Mouse (Mus musculus) MEL (cell line): Measurements from ENCODE around the gene Spef2. TPM values are rescaled to one million over a fixed set of nuclear protein-coding genes. Genes with fewer than 3 reads are reported as not detected.

Source experiments
- DNase-seq: peaks from one replicate; pipeline ENCODE4 v3.0.0; 2011; ENCODE audit warnings: low read depth, low spot score
- H3K27ac ChIP-seq: 2 replicates; pipeline ENCODE4 v1.5.1; 2012; ENCODE audit warnings: low read depth, mild to moderate bottlenecking, control low read depth, low read length, moderate library complexity; ENCODE audit not compliant: control insufficient read depth
- H3K27me3 ChIP-seq, 2 experiments: fragments of 150-350 bp in 1 of 2; sonication (generic) in 1 of 2; 2 replicates each; pipeline ENCODE4 v1.6.1; 2012; ENCODE audit warnings: low read length in 2 of 2, mild to moderate bottlenecking in 2 of 2, improper control_type of control experiment in 1 of 2, moderate library complexity in 1 of 2; ENCODE audit not compliant: insufficient read depth in 2 of 2, control insufficient read depth in 1 of 2
- H3K36me3 ChIP-seq, 2 experiments: 2 replicates each; pipeline ENCODE4 v1.6.1; 2012 to 2014; ENCODE audit warnings: low read length in 2 of 2, improper control_type of control experiment in 1 of 2, inconsistent platforms in 1 of 2, mild to moderate bottlenecking in 1 of 2; ENCODE audit not compliant: insufficient read depth in 2 of 2, control insufficient read depth in 1 of 2
- H3K4me1 ChIP-seq, 2 experiments: fragments of 150-350 bp in 1 of 2; sonication (generic) in 1 of 2; 2 replicates each; pipeline ENCODE4 v1.6.1; 2012; ENCODE audit warnings: low read length in 2 of 2, improper control_type of control experiment in 1 of 2, mild to moderate bottlenecking in 1 of 2; ENCODE audit not compliant: insufficient read depth in 2 of 2, control insufficient read depth in 1 of 2
- H3K4me3 ChIP-seq, 2 experiments: fragments of 150-350 bp in 1 of 2; sonication (generic) in 1 of 2; 2 replicates each; pipeline ENCODE4 v1.5.1; 2012; ENCODE audit warnings: low read depth in 2 of 2, low read length in 2 of 2, mild to moderate bottlenecking in 2 of 2, moderate library complexity in 2 of 2, control low read depth in 1 of 2, improper control_type of control experiment in 1 of 2; ENCODE audit not compliant: control insufficient read depth in 1 of 2, insufficient read depth in 1 of 2
- H3K79me2 ChIP-seq: 2 replicates; pipeline ENCODE4 v1.6.1; 2012; ENCODE audit warnings: mild to moderate bottlenecking, low read length, moderate library complexity; ENCODE audit not compliant: control insufficient read depth, poor library complexity, insufficient read depth
- H3K9ac ChIP-seq: 2 replicates; pipeline ENCODE4 v1.6.1; 2012; ENCODE audit warnings: low read depth, mild to moderate bottlenecking, control low read depth, low read length, moderate library complexity; ENCODE audit not compliant: control insufficient read depth, poor library complexity, severe bottlenecking
- H3K9me3 ChIP-seq: fragments of 150-350 bp; sonication (generic); replicated peaks from 2 replicates; pipeline ENCODE4 v1.6.1; 2012; ENCODE audit warnings: mild to moderate bottlenecking, low read length, improper control_type of control experiment, moderate library complexity; ENCODE audit not compliant: insufficient read depth
- CHD1 ChIP-seq: IDR thresholded peaks from 2 replicates; pipeline ENCODE4 v1.6.1; 2012; ENCODE audit warnings: low read depth, mild to moderate bottlenecking, inconsistent platforms, low read length, improper control_type of control experiment
- CTCF ChIP-seq, 3 experiments: IDR thresholded peaks in 2 of 3; conservative IDR thresholded peaks in 1 of 3; 2 replicates each; pipeline ENCODE4 v1.5.1; 2011 to 2012; ENCODE audit warnings: low read length in 3 of 3, low read depth in 2 of 3, mild to moderate bottlenecking in 2 of 3, improper control_type of control experiment in 1 of 3, inconsistent platforms in 1 of 3, mixed read lengths in 1 of 3, moderate library complexity in 1 of 3; ENCODE audit not compliant: control insufficient read depth in 1 of 3, insufficient read depth in 1 of 3, poor library complexity in 1 of 3, severe bottlenecking in 1 of 3
- GATA1 ChIP-seq: IDR thresholded peaks from 2 replicates; pipeline ENCODE4 v1.6.1; 2011; ENCODE audit warnings: low read depth, low read length, improper control_type of control experiment
- HCFC1 ChIP-seq: IDR thresholded peaks from 2 replicates; pipeline ENCODE4 v1.6.1; 2012; ENCODE audit warnings: low read depth, mild to moderate bottlenecking, inconsistent platforms, low read length, improper control_type of control experiment, moderate library complexity
- KAT2A ChIP-seq: conservative IDR thresholded peaks from 2 replicates; pipeline ENCODE4 v1.6.1; 2012; ENCODE audit warnings: low read depth, low read length, improper control_type of control experiment, inconsistent platforms
- MAX ChIP-seq: IDR thresholded peaks from 2 replicates; pipeline ENCODE4 v1.6.1; 2011; ENCODE audit warnings: low read length, improper control_type of control experiment
- MEF2A ChIP-seq: IDR thresholded peaks from 2 replicates; pipeline ENCODE4 v1.6.1; 2014; ENCODE audit warnings: low read depth, mild to moderate bottlenecking, inconsistent platforms, low read length, improper control_type of control experiment; ENCODE audit not compliant: poor library complexity, insufficient replicate concordance, severe bottlenecking; ENCODE audit errors: extremely low read depth
- MYC ChIP-seq: IDR thresholded peaks from 2 replicates; pipeline ENCODE4 v1.6.1; 2011; ENCODE audit warnings: low read depth, mild to moderate bottlenecking, low read length, improper control_type of control experiment, moderate library complexity
- NRF1 ChIP-seq: IDR thresholded peaks from 2 replicates; pipeline ENCODE4 v1.6.1; 2014; ENCODE audit warnings: low read depth, mild to moderate bottlenecking, inconsistent platforms, low read length, improper control_type of control experiment, moderate library complexity; ENCODE audit not compliant: poor library complexity, insufficient read depth, severe bottlenecking
- POLR2AphosphoS5 ChIP-seq: IDR thresholded peaks from 2 replicates; pipeline ENCODE4 v1.6.1; 2012; ENCODE audit warnings: low read depth, borderline replicate concordance, mild to moderate bottlenecking, inconsistent platforms, low read length, moderate library complexity, mixed read lengths
- RAD21 ChIP-seq: IDR thresholded peaks from 2 replicates; pipeline ENCODE4 v1.6.1; 2011; ENCODE audit warnings: mild to moderate bottlenecking, low read depth, low read length, improper control_type of control experiment
- RCOR1 ChIP-seq: IDR thresholded peaks from 2 replicates; pipeline ENCODE4 v1.6.1; 2012; ENCODE audit warnings: low read depth, mild to moderate bottlenecking, inconsistent platforms, low read length, improper control_type of control experiment
- SMC3 ChIP-seq: IDR thresholded peaks from 2 replicates; pipeline ENCODE4 v1.6.1; 2011; ENCODE audit warnings: low read depth, low read length, improper control_type of control experiment
- TAL1 ChIP-seq: IDR thresholded peaks from 2 replicates; pipeline ENCODE4 v1.6.1; 2012; ENCODE audit warnings: mild to moderate bottlenecking, inconsistent platforms, low read length, moderate library complexity, mixed read lengths
- USF1 ChIP-seq: IDR thresholded peaks from 2 replicates; pipeline ENCODE4 v1.6.1; 2014; ENCODE audit warnings: low read depth, mild to moderate bottlenecking, inconsistent platforms, low read length, improper control_type of control experiment, moderate library complexity
- ZC3H11A ChIP-seq: IDR thresholded peaks from 2 replicates; pipeline ENCODE4 v1.6.1; 2012; ENCODE audit warnings: low read depth, mild to moderate bottlenecking, inconsistent platforms, low read length, improper control_type of control experiment
- polyA plus RNA-seq, 2 experiments: library from polyadenylated mRNA; stranded (reverse) in 1 of 2; unstranded in 1 of 2; fragments of >175 nt in 1 of 2; fragments of >200 nt in 1 of 2; gene quantifications; 2 replicates each; pipeline versions ENCODE4 v1.2.1 to v1.2.4; 2012; ENCODE audit warnings: low replicate concordance in 2 of 2, low read depth in 1 of 2; ENCODE audit not compliant: insufficient read length in 2 of 2, insufficient read depth in 1 of 2, missing spikeins in 1 of 2
- total RNA-seq: library from RNA; depleted of rRNA; stranded (reverse); fragments of 300-350 nt; gene quantifications from 2 replicates; pipeline ENCODE4 v1.2.3, GENCODE M21; 2012

Spef2 gene
- total and polyA plus RNA-seq, 3 experiments = 0.08 TPM; not detected in 2

GRCm38 (mm10) chr15:9589939-9590338 is 158.7 kb downstream of the Spef2 start:
- Histone ChIP-seq H3K4me1 (no peaks in the 10 kb centered on the region), H3K27me3 (peaks cover 0 to 7% of the 10 kb centered on the region in 2 experiments; a peak in 2 of 4 replicates), H3K9me3 (no peaks in the 10 kb centered on the region), H3K9ac (no peak overlapping the region), H3K79me2 (no peaks in the 10 kb centered on the region), H3K4me3 (no peak overlapping the region), H3K36me3 (no peaks in the 10 kb centered on the region), H3K27ac (no peak overlapping the region)
- TF ChIP-seq MEF2A = no peak
- no peak for DNase-seq

GRCm38 (mm10) chr15:9580470-9581280 is 168.0 kb downstream of the Spef2 start:
- DNase-seq = no peak
- H3K27ac ChIP-seq = no peak overlapping the region
- H3K36me3 ChIP-seq = no peaks in the 10 kb centered on the region
- no peaks in the 10 kb centered on the region for H3K9me3 ChIP-seq
- no peaks in the 10 kb centered on the region for H3K79me2 ChIP-seq
- peaks cover 8 to 10% of the 10 kb centered on the region in 2 experiments for H3K27me3 ChIP-seq
- TF ChIP-seq KAT2A = no peak
- TF ChIP-seq NRF1 = no peak
- TF ChIP-seq CHD1 = no peak
- no peak for TF ChIP-seq MYC
- no peak for TF ChIP-seq SMC3
- TF ChIP-seq RCOR1 = no peak
- TF ChIP-seq MAX = no peak
- no peak for TF ChIP-seq USF1
- TF ChIP-seq GATA1 = no peak
- no peak for TF ChIP-seq POLR2AphosphoS5
- no peak for TF ChIP-seq HCFC1
- no peak for TF ChIP-seq TAL1
- no peaks in the 10 kb centered on the region for H3K4me1 ChIP-seq
- H3K4me3 ChIP-seq = no peak overlapping the region
- no peak overlapping the region for H3K9ac ChIP-seq

- Histone ChIP-seq H3K27me3 (peaks cover 0 to 2% of the 10 kb centered on the region in 2 experiments; a peak in 3 of 4 replicates), H3K36me3 (no peaks in the 10 kb centered on the region), H3K4me1 (no peaks in the 10 kb centered on the region), H3K79me2 (no peaks in the 10 kb centered on the region), H3K27ac (no peak overlapping the region), H3K9me3 (no peaks in the 10 kb centered on the region), H3K9ac (no peak overlapping the region)
- DNase-seq = peak; percentile 22
- peak; percentile 47; the same call in 1 of the 2 replicates for TF ChIP-seq ZC3H11A
- TF ChIP-seq CTCF (IDR thresholded peaks at IDR 0.05 in 2 of 3, conservative IDR thresholded peaks at IDR 0.05 in 1 of 3; ENCODE audit: control insufficient read depth in 1 of 3, insufficient read depth in 1 of 3, low read depth in 2 of 3, low read length in 3 of 3, poor library complexity in 1 of 3, severe bottlenecking in 1 of 3) = peak in 2 of 3 experiments; percentile 9 to 51; a peak in 2 of 6 replicates
- TF ChIP-seq SMC3 = peak; percentile 76
- TF ChIP-seq RAD21 = peak; percentile 56
- no peak for TF ChIP-seq USF1
- TF ChIP-seq, all 39 proteins: peak for 4
- H3K4me3 ChIP-seq = no peak overlapping the region
Measured at GRCm38 (mm10) chr15:9577303-9577702, 171.4 kb downstream of the Spef2 start.
